Mouse (Mus musculus) cortical plate, adult 2 months (tissue): ENCODE results near the gene Spata16. TPM values are rescaled to one million over a fixed set of nuclear protein-coding genes. Genes with fewer than 3 reads are reported as not detected.

ENCODE experiments used
- H3K27ac ChIP-seq: fragments of 200-500 bp; 2 replicates; pipeline ENCODE4 v1.5.1; 2012; ENCODE audit warnings: low read length, control low read depth, inconsistent platforms; ENCODE audit not compliant: insufficient read depth
- H3K4me1 ChIP-seq: fragments of 200-500 bp; 2 replicates; pipeline ENCODE4 v1.6.1; 2011; ENCODE audit warnings: low read length; ENCODE audit not compliant: control insufficient read depth, insufficient read depth
- H3K4me3 ChIP-seq: fragments of 200-500 bp; 2 replicates; pipeline ENCODE4 v1.5.1; 2011; ENCODE audit warnings: mild to moderate bottlenecking, low read length, control low read depth; ENCODE audit not compliant: insufficient read depth
- CTCF ChIP-seq: fragments of 200-500 bp; IDR thresholded peaks from 2 replicates; pipeline ENCODE4 v1.5.1; 2011; ENCODE audit warnings: mild to moderate bottlenecking, control low read depth, low read length; ENCODE audit not compliant: insufficient read depth; ENCODE audit errors: extremely low read depth
- POLR2A ChIP-seq: fragments of 200-500 bp; IDR thresholded peaks from 2 replicates; pipeline ENCODE4 v1.6.1; 2011; ENCODE audit warnings: mild to moderate bottlenecking, low read length, control low read depth; ENCODE audit not compliant: insufficient read depth; ENCODE audit errors: extremely low read depth
- polyA plus RNA-seq: library from polyadenylated mRNA; depleted of rRNA; stranded (reverse); fragments of >200 nt; gene quantifications from 2 replicates; pipeline ENCODE4 v1.2.3, GENCODE M21; 2012

Gene Spata16
- polyA plus RNA-seq, 1 experiment: not detected

- Histone ChIP-seq H3K4me1 (no peaks in the 10 kb centered on the region), H3K4me3 (no peak overlapping the region), H3K27ac (no peak overlapping the region)
- no peak for TF ChIP-seq CTCF
- no peak for TF ChIP-seq POLR2A
Observed at GRCm38 (mm10) chr3:26826958-26827839, 189.8 kb downstream of the Spata16 start.

- Histone ChIP-seq H3K4me3 (no peak overlapping the region), H3K27ac (no peak overlapping the region), H3K4me1 (peaks cover 1% of the 10 kb centered on the region; the same call in 1 of the 2 replicates)
- TF ChIP-seq CTCF (no peak), POLR2A (no peak)
Observed at GRCm38 (mm10) chr3:26832954-26833353, 195.5 kb downstream of the Spata16 start.

GRCm38 (mm10) chr3:26834178-26835050 lies 197.0 kb downstream of the Spata16 start:
- Histone ChIP-seq H3K4me1 (peaks cover 1% of the 10 kb centered on the region; the same call in 1 of the 2 replicates), H3K27ac (no peak overlapping the region), H3K4me3 (no peak overlapping the region)
- TF ChIP-seq POLR2A: no peak
- peak; percentile 57 for TF ChIP-seq CTCF

GRCm38 (mm10) chr3:26835051-26835755 lies 197.8 kb downstream of the Spata16 start:
- Histone ChIP-seq H3K4me3 (no peak overlapping the region), H3K4me1 (peaks cover 1% of the 10 kb centered on the region; the same call in 1 of the 2 replicates), H3K27ac (no peak overlapping the region)
- TF ChIP-seq CTCF (no peak), POLR2A (no peak)

GRCm38 (mm10) chr3:26845041-26845440 lies 207.6 kb downstream of the Spata16 start:
- H3K4me1 ChIP-seq: no peaks in the 10 kb centered on the region
- H3K4me3 ChIP-seq: no peak overlapping the region
- H3K27ac ChIP-seq: no peak overlapping the region
- TF ChIP-seq POLR2A (no peak), CTCF (no peak)

GRCm38 (mm10) chr3:26847935-26848334 lies 210.5 kb downstream of the Spata16 start:
- Histone ChIP-seq H3K4me3 (no peak overlapping the region), H3K27ac (no peak overlapping the region), H3K4me1 (peaks cover 4% of the 10 kb centered on the region; the same call in 1 of the 2 replicates)
- TF ChIP-seq POLR2A (no peak), CTCF (no peak)

- no peak for TF ChIP-seq CTCF
- no peak for TF ChIP-seq POLR2A
- no peak overlapping the region for H3K27ac ChIP-seq
Observed at GRCm38 (mm10) chr3:26850207-26850606, 212.8 kb downstream of the Spata16 start.

GRCm38 (mm10) chr3:26850691-26851563 lies 213.5 kb downstream of the Spata16 start:
- no peak overlapping the region for H3K4me3 ChIP-seq
- H3K27ac ChIP-seq: no peak overlapping the region
- H3K4me1 ChIP-seq: peaks cover 4% of the 10 kb centered on the region; the same call in 1 of the 2 replicates
- no peak for TF ChIP-seq CTCF
- TF ChIP-seq POLR2A: no peak

More at GRCm38 (mm10) chr3:26850207-26850606, 212.8 kb downstream of the Spata16 start:
- peaks cover 4% of the 10 kb centered on the region; the same call in 1 of the 2 replicates for H3K4me1 ChIP-seq
- no peak overlapping the region for H3K4me3 ChIP-seq
